Mouse (Mus musculus) cerebellum, adult (tissue): ENCODE results near the gene Renbp.
A peak's percentile ranks its signal among the peaks of the same experiment; 100 is the strongest.

Experiments
- ATAC-seq: cut with Nextera tagmentation; 2 replicates; pipeline ENCODE4 v1.9.2; 2017; ENCODE audit warnings: mild to moderate bottlenecking, moderate library complexity, mixed read lengths; ENCODE audit not compliant: insufficient number of reproducible peaks, low FRiP score, low TSS enrichment

Renbp gene

GRCm38 (mm10) chrX:73930402-73931062 lies at the start of gene Renbp:
Renbp (minus strand) TSS chrX:73930850.
- ATAC-seq, result no peak

- ATAC-seq, result no peak
Observed at GRCm38 (mm10) chrX:73977783-73978182, 47.1 kb upstream of the Renbp start.

GRCm38 (mm10) chrX:73976283-73976682 lies 45.6 kb upstream of the Renbp start:
- no peak for ATAC-seq

- ATAC-seq, result no peak
Observed at GRCm38 (mm10) chrX:73972774-73973173, 42.1 kb upstream of the Renbp start.

GRCm38 (mm10) chrX:73970781-73971180 lies 40.1 kb upstream of the Renbp start:
- ATAC-seq, result no peak

- no peak for ATAC-seq
Observed at GRCm38 (mm10) chrX:73969729-73970128, 39.1 kb upstream of the Renbp start.

GRCm38 (mm10) chrX:73969167-73969566 lies 38.5 kb upstream of the Renbp start:
- no peak for ATAC-seq

GRCm38 (mm10) chrX:73967177-73968075 lies 36.8 kb upstream of the Renbp start:
- peak; percentile 77 for ATAC-seq

- ATAC-seq, result peak; percentile 56
Observed at GRCm38 (mm10) chrX:73966248-73967176, 35.9 kb upstream of the Renbp start, which contains the start of gene Hcfc1. Hcfc1 (minus strand) TSS chrX:73966357.

GRCm38 (mm10) chrX:73965307-73965706 lies 34.7 kb upstream of the Renbp start:
- no peak for ATAC-seq

- ATAC-seq, result no peak
Observed at GRCm38 (mm10) chrX:73964363-73964762, 33.7 kb upstream of the Renbp start.

GRCm38 (mm10) chrX:73954988-73955387 lies 24.3 kb upstream of the Renbp start:
- no peak for ATAC-seq

- no peak for ATAC-seq
Observed at GRCm38 (mm10) chrX:73952603-73953002, 22.0 kb upstream of the Renbp start.

- ATAC-seq, result no peak
Observed at GRCm38 (mm10) chrX:73949341-73949740, 18.7 kb upstream of the Renbp start.

- peak; percentile 58; the same call in 1 of the 2 replicates for ATAC-seq
Observed at GRCm38 (mm10) chrX:73948647-73949046, 18.0 kb upstream of the Renbp start.

- no peak for ATAC-seq
Observed at GRCm38 (mm10) chrX:73946896-73947295, 16.2 kb upstream of the Renbp start.

- ATAC-seq, result no peak
Observed at GRCm38 (mm10) chrX:73942294-73942693, 11.6 kb upstream of the Renbp start.

GRCm38 (mm10) chrX:73941860-73942259 lies 11.2 kb upstream of the Renbp start:
- ATAC-seq, result no peak

- no peak for ATAC-seq
Observed at GRCm38 (mm10) chrX:73931871-73932270, 1.2 kb upstream of the Renbp start.

- no peak for ATAC-seq
Observed at GRCm38 (mm10) chrX:73922550-73922882, 8.1 kb downstream of the Renbp start.
